Mouse (Mus musculus): ENCODE data around the gene Tmem177. TPM values are rescaled to one million over a fixed set of nuclear protein-coding genes. Genes with fewer than 3 reads are reported as not detected.
A peak's percentile ranks its signal among the peaks of the same experiment; 100 is the strongest.

Tmem177 gene
- 6.3 and 6.6 TPM in 2 replicates for polyA plus RNA-seq (2015; fragmentation: Nextera tagmentation; extraction: Ambion mirVana)

GRCm38 (mm10) chr1:119912953-119913814, at the start of gene Tmem177:
Gene Tmem177, minus strand, starts transcription at chr1:119913208.
- DNase-seq (ENCODE audit: low spot score), result peak; percentile 93
- H3K4me3 ChIP-seq (replicated peaks; ENCODE audit: low read depth, low read length), result peak within 1 kb of the TSS; percentile 49
- no peaks in the 10 kb centered on the region for H3K9me3 ChIP-seq (replicated peaks; ENCODE audit: low read length)
- no peak for TF ChIP-seq CTCF (IDR thresholded peaks at IDR 0.05; ENCODE audit: low read depth)
- no peaks in the 10 kb centered on the region for H3K4me1 ChIP-seq (replicated peaks; ENCODE audit: insufficient read depth, low read length)
- peak; percentile 92 for ATAC-seq (replicated peaks; ENCODE audit: low FRiP score, low read depth)
- H3K27me3 ChIP-seq (ENCODE audit: insufficient read depth, low read length), result no peaks in the 10 kb centered on the region
- H3K27ac ChIP-seq, result peak within 1 kb of the TSS; percentile 21; the same call in 1 of the 2 replicates
- peak within 1 kb of the TSS; percentile 69 for H3K4me2 ChIP-seq (ENCODE audit: low read length)
- 10% methylated on average over 42 of the region's 42 CpGs for WGBS
- peak within 1 kb of the TSS; percentile 49 for H3K9ac ChIP-seq (ENCODE audit: low read depth, low read length)
- H3K36me3 ChIP-seq (ENCODE audit: insufficient read depth, low read length), result no peaks in the 10 kb centered on the region

- Histone ChIP-seq H3K36me3 (ENCODE audit: insufficient read depth, low read length) (no peaks in the 10 kb centered on the region), H3K9ac (ENCODE audit: low read depth, low read length) (no peak overlapping the region), H3K27me3 (ENCODE audit: insufficient read depth, low read length) (no peaks in the 10 kb centered on the region), H3K4me3 (replicated peaks; ENCODE audit: low read depth, low read length) (no peak overlapping the region), H3K4me2 (ENCODE audit: low read length) (no peak overlapping the region), H3K4me1 (replicated peaks; ENCODE audit: insufficient read depth, low read length) (no peaks in the 10 kb centered on the region), H3K27ac (no peak overlapping the region), H3K9me3 (replicated peaks; ENCODE audit: low read length) (no peaks in the 10 kb centered on the region)
- no peak for TF ChIP-seq CTCF (IDR thresholded peaks at IDR 0.05; ENCODE audit: low read depth)
- DNase-seq (ENCODE audit: low spot score), result no peak
- WGBS, result 48% methylated on average over 7 of the region's 7 CpGs
- no peak for ATAC-seq (replicated peaks; ENCODE audit: low FRiP score, low read depth)
Observed at GRCm38 (mm10) chr1:119959920-119960319, 46.9 kb upstream of the Tmem177 start.

GRCm38 (mm10) chr1:119959464-119959863, 46.5 kb upstream of the Tmem177 start:
- peak; percentile 40 for ATAC-seq (replicated peaks; ENCODE audit: low FRiP score, low read depth)
- no peak for TF ChIP-seq CTCF (IDR thresholded peaks at IDR 0.05; ENCODE audit: low read depth)

DNA sequence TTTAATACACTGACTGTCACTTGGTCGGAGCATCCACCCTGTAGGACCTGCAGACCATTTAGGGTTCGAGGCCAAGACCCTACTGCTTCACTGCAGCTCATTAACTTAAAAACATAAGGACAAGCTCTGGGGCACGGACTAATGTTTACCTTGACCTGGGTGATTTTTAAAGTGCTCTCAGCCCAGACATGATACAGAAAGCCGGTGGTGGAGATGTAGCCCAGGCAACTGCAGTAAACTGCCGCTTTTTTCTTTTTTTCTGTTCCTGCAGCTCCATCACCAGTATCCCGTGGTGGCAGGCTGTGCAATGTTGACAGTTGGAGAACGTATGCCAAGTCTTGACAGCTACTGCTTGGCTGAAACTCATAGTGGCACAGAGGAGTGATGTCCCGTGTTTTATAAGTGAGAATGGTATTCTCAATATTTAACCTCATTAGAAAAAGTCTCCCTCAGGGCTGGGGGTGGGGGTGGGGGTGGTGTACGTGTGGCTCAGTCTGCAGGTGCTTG, 44.8 kb upstream of the Tmem177 start:
- H3K4me2 ChIP-seq (ENCODE audit: low read length), result no peak overlapping the region
- H3K9me3 ChIP-seq (replicated peaks; ENCODE audit: low read length), result no peaks in the 10 kb centered on the region
- TF ChIP-seq CTCF (IDR thresholded peaks at IDR 0.05; ENCODE audit: low read depth), result no peak
- H3K4me1 ChIP-seq (replicated peaks; ENCODE audit: insufficient read depth, low read length), result no peaks in the 10 kb centered on the region
- WGBS, result 34% methylated on average over 9 of the region's 9 CpGs
- no peaks in the 10 kb centered on the region for H3K27me3 ChIP-seq (ENCODE audit: insufficient read depth, low read length)
- no peak overlapping the region for H3K27ac ChIP-seq
- H3K4me3 ChIP-seq (replicated peaks; ENCODE audit: low read depth, low read length), result no peak overlapping the region
- H3K36me3 ChIP-seq (ENCODE audit: insufficient read depth, low read length), result no peaks in the 10 kb centered on the region
- DNase-seq (ENCODE audit: low spot score) (no peak), ATAC-seq (replicated peaks; ENCODE audit: low FRiP score, low read depth) (no peak)
- H3K9ac ChIP-seq (ENCODE audit: low read depth, low read length), result no peak overlapping the region

More at GRCm38 (mm10) chr1:119959464-119959863, 46.5 kb upstream of the Tmem177 start:
- 94% methylated on average over 4 of the region's 4 CpGs for WGBS
- no peaks in the 10 kb centered on the region for H3K4me1 ChIP-seq (replicated peaks; ENCODE audit: insufficient read depth, low read length)
- no peaks in the 10 kb centered on the region for H3K36me3 ChIP-seq (ENCODE audit: insufficient read depth, low read length)
- no peaks in the 10 kb centered on the region for H3K27me3 ChIP-seq (ENCODE audit: insufficient read depth, low read length)
- DNase-seq (ENCODE audit: low spot score), result no peak
- no peak overlapping the region for H3K4me2 ChIP-seq (ENCODE audit: low read length)
- H3K27ac ChIP-seq, result no peak overlapping the region
- H3K9me3 ChIP-seq (replicated peaks; ENCODE audit: low read length), result no peaks in the 10 kb centered on the region
- no peak overlapping the region for H3K9ac ChIP-seq (ENCODE audit: low read depth, low read length)
- H3K4me3 ChIP-seq (replicated peaks; ENCODE audit: low read depth, low read length), result no peak overlapping the region

DNA sequence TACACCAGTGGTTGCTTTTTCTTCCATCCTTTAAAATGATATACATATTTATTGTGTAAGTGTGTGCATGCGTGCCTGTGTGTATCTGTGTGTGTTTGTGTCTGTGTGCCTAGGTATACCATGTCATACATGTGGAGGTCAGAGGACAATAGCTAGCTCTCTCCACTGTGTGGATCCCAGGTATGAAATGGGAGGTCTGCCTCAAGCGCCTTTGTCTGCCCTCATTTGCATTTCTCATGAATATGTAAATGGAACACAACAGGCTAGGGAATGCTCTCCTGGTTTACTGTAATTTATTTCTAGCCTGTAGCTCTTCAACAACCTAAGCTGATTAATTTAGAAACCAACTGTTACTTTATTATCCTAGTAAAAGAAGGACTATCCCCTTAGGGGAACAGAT, 41.7 kb upstream of the Tmem177 start:
- 83% methylated on average over 2 of the region's 2 CpGs for WGBS
- Histone ChIP-seq H3K27ac (no peak overlapping the region), H3K27me3 (ENCODE audit: insufficient read depth, low read length) (no peaks in the 10 kb centered on the region), H3K9ac (ENCODE audit: low read depth, low read length) (no peak overlapping the region), H3K4me2 (ENCODE audit: low read length) (no peak overlapping the region), H3K9me3 (replicated peaks; ENCODE audit: low read length) (no peaks in the 10 kb centered on the region), H3K4me3 (replicated peaks; ENCODE audit: low read depth, low read length) (no peak overlapping the region), H3K4me1 (replicated peaks; ENCODE audit: insufficient read depth, low read length) (no peaks in the 10 kb centered on the region), H3K36me3 (ENCODE audit: insufficient read depth, low read length) (no peaks in the 10 kb centered on the region)
- DNase-seq (ENCODE audit: low spot score) (no peak), ATAC-seq (replicated peaks; ENCODE audit: low FRiP score, low read depth) (no peak)
- no peak for TF ChIP-seq CTCF (IDR thresholded peaks at IDR 0.05; ENCODE audit: low read depth)

DNA sequence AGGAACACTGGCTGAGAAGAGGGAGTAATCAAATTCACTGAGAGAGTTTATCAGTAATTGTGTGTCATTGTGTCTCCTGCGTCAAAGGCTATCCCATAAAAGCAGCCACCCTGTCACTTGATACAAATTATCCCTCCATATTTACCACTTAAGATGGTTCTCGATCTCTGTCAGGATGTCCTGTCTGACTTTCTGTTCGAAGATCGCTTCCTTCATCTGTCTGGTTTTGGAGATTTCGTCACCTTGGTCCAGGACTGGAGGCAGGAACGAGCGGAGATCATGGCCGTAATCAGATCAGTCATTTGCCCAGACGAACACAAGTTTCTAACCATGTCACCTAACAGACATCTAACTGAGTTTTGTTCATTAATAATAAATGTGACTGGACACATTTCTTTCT, 40.4 kb upstream of the Tmem177 start:
- ATAC-seq (replicated peaks; ENCODE audit: low FRiP score, low read depth) (no peak), DNase-seq (ENCODE audit: low spot score) (no peak)
- Histone ChIP-seq H3K27me3 (ENCODE audit: insufficient read depth, low read length) (no peaks in the 10 kb centered on the region), H3K4me2 (ENCODE audit: low read length) (no peak overlapping the region), H3K9me3 (replicated peaks; ENCODE audit: low read length) (no peaks in the 10 kb centered on the region), H3K4me1 (replicated peaks; ENCODE audit: insufficient read depth, low read length) (no peaks in the 10 kb centered on the region), H3K9ac (ENCODE audit: low read depth, low read length) (no peak overlapping the region), H3K27ac (no peak overlapping the region), H3K36me3 (ENCODE audit: insufficient read depth, low read length) (no peaks in the 10 kb centered on the region), H3K4me3 (replicated peaks; ENCODE audit: low read depth, low read length) (no peak overlapping the region)
- 78% methylated on average over 9 of the region's 9 CpGs for WGBS
- no peak for TF ChIP-seq CTCF (IDR thresholded peaks at IDR 0.05; ENCODE audit: low read depth)

All from kidney, postnatal 0 days (tissue).